8 mouse cellular contexts compared by ENCODE assay signal in the genomic region with DNA sequence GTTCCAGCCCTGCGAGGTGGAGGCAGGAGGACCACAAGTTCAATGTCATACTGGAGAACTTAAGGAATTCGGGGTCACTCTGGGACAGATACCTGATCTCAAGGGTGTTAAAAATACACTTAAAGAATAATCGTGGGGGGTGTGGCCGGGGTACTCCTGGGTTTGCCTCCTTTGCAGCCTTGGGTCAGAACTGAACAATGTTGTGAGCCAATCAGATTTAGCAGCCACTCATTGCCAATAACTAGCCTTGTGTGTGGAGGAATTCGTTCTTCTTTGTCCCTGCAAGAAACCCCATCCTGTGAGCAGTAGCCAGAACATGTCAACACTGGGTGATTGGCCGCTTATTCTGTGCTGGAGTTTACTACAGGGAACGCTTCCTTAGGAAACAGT. TPM values are rescaled to one million over a fixed set of nuclear protein-coding genes. Genes with fewer than 3 reads are reported as not detected.
DNase-seq lines count a peak whose midpoint lies in the region; ATAC-seq and TF ChIP-seq lines count a peak whose summit lies in the region.

No protein-coding gene starts in this region.

- ATAC-seq in lung, postnatal 0 days: peak; percentile 20
- ATAC-seq in hindbrain, postnatal 0 days: peak; percentile 63
- ATAC-seq in midbrain, postnatal 0 days (ENCODE audit: low FRiP score): peak; percentile 64
- ATAC-seq in monocyte, adult 5-6 weeks (replicated peaks; ENCODE audit: insufficient number of reproducible peaks, low FRiP score, low TSS enrichment, poor library complexity, severe bottlenecking): no peak

- H3K9ac ChIP-seq in lung, postnatal 0 days (replicated peaks; ENCODE audit: low read depth): peak overlapping the region; percentile 83; the same call in 1 of the 2 replicates
- H3K9ac ChIP-seq in hindbrain, postnatal 0 days (replicated peaks; ENCODE audit: low read length): peak overlapping the region; percentile 85
- peak overlapping the region; percentile 70 for H3K9ac ChIP-seq in midbrain, postnatal 0 days (replicated peaks; ENCODE audit: low read length, poor library complexity, severe bottlenecking)

- H3K4me3 ChIP-seq in lung, postnatal 0 days (ENCODE audit: low read depth, low read length): peak overlapping the region; percentile 92
- H3K4me3 ChIP-seq in hindbrain, postnatal 0 days (ENCODE audit: low read length): peak overlapping the region; percentile 82
- H3K4me3 ChIP-seq in midbrain, postnatal 0 days (ENCODE audit: low read depth, low read length): peak overlapping the region; percentile 55

- H3K9me3 ChIP-seq in lung, postnatal 0 days (ENCODE audit: low read length): no peaks in the 10 kb centered on the region
- H3K9me3 ChIP-seq in hindbrain, postnatal 0 days (ENCODE audit: low read length): no peaks in the 10 kb centered on the region
- no peaks in the 10 kb centered on the region for H3K9me3 ChIP-seq in midbrain, postnatal 0 days (ENCODE audit: low read length)

- TF ChIP-seq EP300 in lung, postnatal 0 days (IDR thresholded peaks at IDR 0.05): no peak

- H3K4me1 ChIP-seq in lung, postnatal 0 days (ENCODE audit: insufficient read depth, low read depth, low read length): no peaks in the 10 kb centered on the region
- H3K4me1 ChIP-seq in hindbrain, postnatal 0 days (ENCODE audit: insufficient read depth, low read length): no peaks in the 10 kb centered on the region
- peaks cover 3% of the 10 kb centered on the region; the same call in 1 of the 2 replicates for H3K4me1 ChIP-seq in midbrain, postnatal 0 days (ENCODE audit: insufficient read depth, low read length)

- no peaks in the 10 kb centered on the region for H3K36me3 ChIP-seq in lung, postnatal 0 days (ENCODE audit: insufficient read depth, low read length)
- H3K36me3 ChIP-seq in hindbrain, postnatal 0 days (ENCODE audit: insufficient read depth, low read length): 0 out of 2 replicates have a peak, but pooled peaks cover 3% of the 10 kb centered on the region
- peaks cover 5% of the 10 kb centered on the region for H3K36me3 ChIP-seq in midbrain, postnatal 0 days (ENCODE audit: insufficient read depth, low read length)

- whole genome bisulfite sequencing in lung, postnatal 0 days: under 1% methylated on average over 7 of the region's 7 CpGs
- WGBS in hindbrain, postnatal 0 days: under 1% methylated on average over 7 of the region's 7 CpGs
- 2% methylated on average over 7 of the region's 7 CpGs for WGBS in midbrain, postnatal 0 days

- peak overlapping the region; percentile 93; the same call in 1 of the 2 replicates for H3K27ac ChIP-seq in lung, postnatal 0 days (ENCODE audit: low read length)
- peak overlapping the region; percentile 82; the same call in 1 of the 2 replicates for H3K27ac ChIP-seq in hindbrain, postnatal 0 days
- peak overlapping the region; percentile 77 for H3K27ac ChIP-seq in midbrain, postnatal 0 days (ENCODE audit: low read depth, low read length)

- peak overlapping the region; percentile 74 for H3K4me2 ChIP-seq in lung, postnatal 0 days (replicated peaks; ENCODE audit: low read depth, low read length)
- H3K4me2 ChIP-seq in hindbrain, postnatal 0 days (ENCODE audit: low read depth, low read length): peak overlapping the region; percentile 79
- H3K4me2 ChIP-seq in midbrain, postnatal 0 days (ENCODE audit: low read depth, low read length, poor library complexity, severe bottlenecking): peak overlapping the region; percentile 58

- TF ChIP-seq CTCF in lung, postnatal 0 days (IDR thresholded peaks at IDR 0.05): no peak
- no peak for TF ChIP-seq CTCF in hindbrain, postnatal 0 days (IDR thresholded peaks at IDR 0.05; ENCODE audit: low read depth)
- no peak for TF ChIP-seq CTCF in midbrain, postnatal 0 days (IDR thresholded peaks at IDR 0.05)

- no peaks in the 10 kb centered on the region for H3K27me3 ChIP-seq in lung, postnatal 0 days (replicated peaks; ENCODE audit: insufficient read depth, low read length)
- H3K27me3 ChIP-seq in hindbrain, postnatal 0 days (ENCODE audit: insufficient read depth, low read length): no peaks in the 10 kb centered on the region
- no peaks in the 10 kb centered on the region for H3K27me3 ChIP-seq in midbrain, postnatal 0 days (ENCODE audit: insufficient read depth, low read length)

- DNase-seq in adrenal gland, postnatal 14 days: peak; percentile 58
- DNase-seq in adrenal gland, adult (ENCODE audit: inconsistent age in 2 of 2, low spot score in 1 of 2): no peak
- peak; percentile 40 for DNase-seq in lung, postnatal 0 days (ENCODE audit: low spot score)
- DNase-seq in lung, adult 18-20 months: no peak
- peak; percentile 34 for DNase-seq in hindbrain, postnatal 0 days (ENCODE audit: low spot score)
- peak; percentile 34 for DNase-seq in midbrain, postnatal 0 days (ENCODE audit: low spot score)
- DNase-seq in adrenal gland, adult 8-10 months: no peak

RNA-seq across cellular contexts. Expression of gene Lgals8, which starts 3.0 kb away (rescaled TPM):
- 59.3 and 67.7 TPM in 2 replicates for total RNA-seq in adrenal gland, postnatal 14 days (2021)
- 28.4 and 33.1 TPM in 2 replicates for polyA plus RNA-seq in lung, postnatal 0 days (2015; fragmentation: Nextera tagmentation; extraction: Ambion mirVana)
- 19.6 and 20.1 TPM in 2 replicates for total RNA-seq in hindbrain, postnatal 0 days (2014; rRNA removed)
- polyA plus RNA-seq in hindbrain, postnatal 0 days (2015; fragmentation: Nextera tagmentation; extraction: Ambion mirVana): 28.6 and 30.0 TPM in 2 replicates
- total RNA-seq in midbrain, postnatal 0 days (2014; rRNA removed): 24.5 and 34.3 TPM in 2 replicates
- 30.2 and 31.3 TPM in 2 replicates for polyA plus RNA-seq in midbrain, postnatal 0 days (2015; fragmentation: Nextera tagmentation; extraction: Ambion mirVana)
- 100 to 1,000 TPM in 2 of 4 experiments, 10 to 100 TPM in 2; 74.5 to 127 (median 102) TPM for total RNA-seq in adrenal gland, adult 8-10 months (2022)
- total RNA-seq in monocyte, adult 5-6 weeks (2017): 80.7 to 119 TPM (median 108 TPM) in 3 replicates

RNA-seq across cellular contexts. Expression of gene Edaradd, which starts 58.5 kb away (rescaled TPM):
- total RNA-seq in adrenal gland, postnatal 14 days (2021): 0.19 and 0.45 TPM in 2 replicates
- 0.23 and 0.29 TPM in 2 replicates for polyA plus RNA-seq in lung, postnatal 0 days (2015; fragmentation: Nextera tagmentation; extraction: Ambion mirVana)
- 1.5 TPM in 2 replicates for total RNA-seq in hindbrain, postnatal 0 days (2014; rRNA removed)
- 1.2 TPM in 2 replicates for polyA plus RNA-seq in hindbrain, postnatal 0 days (2015; fragmentation: Nextera tagmentation; extraction: Ambion mirVana)
- 1.1 and 1.4 TPM in 2 replicates for total RNA-seq in midbrain, postnatal 0 days (2014; rRNA removed)
- 1.4 TPM in 2 replicates for polyA plus RNA-seq in midbrain, postnatal 0 days (2015; fragmentation: Nextera tagmentation; extraction: Ambion mirVana)
- under 1 TPM; 0.06 to 0.24 (median 0.08) TPM for total RNA-seq in adrenal gland, adult 8-10 months (2022)
- 0.43 to 1.3 TPM (median 1.1 TPM) in 3 replicates for total RNA-seq in monocyte, adult 5-6 weeks (2017)

Comparison
In these comparisons a context has a peak if more than half of its experiments do, and no peak if none do; other contexts are left out.
1. DNase-seq: peak in adrenal gland, postnatal 14 days (single experiment), lung, postnatal 0 days (single experiment), hindbrain, postnatal 0 days (single experiment) and midbrain, postnatal 0 days (single experiment); none in adrenal gland, adult (0 of 2), lung, adult 18-20 months (0 of 2) and adrenal gland, adult 8-10 months (single experiment).
2. Peak in every context shown above with its lines, with median percentiles within 50 percentile points of each other: H3K27ac ChIP-seq, H3K4me2 ChIP-seq, H3K4me3 ChIP-seq and H3K9ac ChIP-seq.